Mouse (Mus musculus) kidney, adult 11 months (tissue): ENCODE data around the gene Zswim3.
A peak's percentile ranks its signal among the peaks of the same experiment; 100 is the strongest.
"Not testable (repeated sequence)": the region's sequence is repeated elsewhere in the genome, so short reads cannot be mapped to it uniquely, and the experiment has no call there.

Source experiments
- DNase-seq: peaks from one replicate; pipeline ENCODE4 v3.0.0; 2022

Gene Zswim3

GRCm38 (mm10) chr2:164815348-164815747, 10.4 kb downstream of the Zswim3 start:
- DNase-seq, result no peak

DNA sequence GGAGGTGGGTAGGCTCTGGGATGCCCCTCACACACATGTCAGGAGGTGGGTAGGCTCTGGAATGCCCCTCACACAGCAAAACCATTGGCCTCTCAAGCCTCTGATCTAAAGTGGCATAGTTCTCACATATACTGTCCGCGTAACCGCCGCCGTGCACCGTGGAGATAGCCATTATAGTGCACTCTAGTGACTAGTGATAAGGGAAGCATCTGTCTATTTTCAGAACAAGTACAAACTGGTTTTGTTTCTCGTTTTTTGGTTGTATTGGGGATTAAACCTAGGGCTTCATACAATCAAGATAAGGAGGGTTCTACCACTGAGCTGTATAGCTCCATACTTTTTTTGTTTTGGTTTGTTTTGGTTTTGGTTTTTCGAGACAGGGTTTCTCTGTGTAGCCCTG, 10.9 kb downstream of the Zswim3 start:
- DNase-seq, result no peak

DNA sequence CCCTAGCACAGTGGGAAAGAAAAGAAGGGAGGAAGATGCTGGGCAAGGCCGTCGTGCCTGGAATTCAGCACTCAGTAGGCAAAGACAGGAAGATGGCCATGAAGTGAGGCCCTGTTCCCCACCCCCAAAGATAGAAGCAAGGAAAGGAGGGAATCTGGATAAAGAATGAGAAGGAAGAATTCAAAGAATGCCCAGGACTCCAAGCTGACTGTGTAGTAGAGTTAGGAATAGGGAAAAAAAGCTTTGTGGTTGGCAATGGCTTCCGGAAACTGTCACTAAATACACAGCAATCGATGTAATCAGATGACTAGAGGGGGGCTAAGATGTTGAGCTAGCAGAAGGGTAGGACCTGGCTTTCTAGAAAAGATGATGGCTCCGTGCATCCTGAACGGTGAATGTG, 12.3 kb downstream of the Zswim3 start:
- no peak for DNase-seq

- no peak for DNase-seq
Measured at GRCm38 (mm10) chr2:164817703-164818102, 12.8 kb downstream of the Zswim3 start.

DNA sequence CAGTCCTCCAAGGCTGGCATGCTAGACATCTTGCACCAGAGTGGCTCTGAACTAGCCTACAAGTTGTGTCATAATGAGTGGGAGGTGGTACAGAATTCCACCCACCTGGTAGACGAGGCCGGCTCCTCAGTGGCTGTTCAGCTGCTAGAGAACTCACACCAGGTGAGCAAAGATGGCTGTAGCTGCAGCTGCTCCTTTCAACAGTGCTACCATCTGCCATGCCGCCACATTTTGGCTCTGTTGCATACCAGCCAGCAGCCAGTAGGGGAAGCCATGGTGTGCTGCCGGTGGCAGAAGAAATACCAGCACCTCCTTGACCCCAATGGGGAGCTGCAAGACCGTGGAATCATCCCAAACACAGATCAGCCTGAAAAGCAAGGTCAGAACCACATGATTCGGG, 16.2 kb downstream of the Zswim3 start:
- DNase-seq, result no peak

- DNase-seq, result peak; percentile 99
Measured at GRCm38 (mm10) chr2:164822636-164823165, 17.8 kb downstream of the Zswim3 start, which contains the start of gene Zswim1. TSS of gene Zswim1 (plus strand) at chr2:164822686.

DNA sequence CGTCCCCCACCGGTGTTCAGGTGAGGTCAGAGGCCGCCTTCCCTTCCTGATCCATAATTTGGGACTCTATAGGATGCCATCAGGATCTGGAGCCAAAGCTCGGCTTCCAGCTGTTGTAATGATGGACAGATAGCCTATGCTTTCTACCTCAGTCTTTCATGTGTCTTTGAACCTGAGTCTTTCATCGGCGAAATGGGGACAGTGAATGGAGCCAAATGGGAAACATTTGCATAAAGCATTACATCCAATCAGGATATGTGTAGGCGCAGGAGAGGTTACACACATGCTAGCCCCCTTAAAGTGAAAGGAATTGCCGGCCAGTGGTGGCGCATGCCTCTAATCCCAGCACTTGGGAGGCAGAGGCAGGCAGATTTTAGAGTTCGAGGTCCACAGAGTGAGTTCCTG, 18.3 kb downstream of the Zswim3 start:
- DNase-seq, result no peak

- DNase-seq, result no peak
Measured at GRCm38 (mm10) chr2:164823969-164824368, 19.1 kb downstream of the Zswim3 start.

GRCm38 (mm10) chr2:164825521-164825920, 20.6 kb downstream of the Zswim3 start:
- DNase-seq, result no peak

DNA sequence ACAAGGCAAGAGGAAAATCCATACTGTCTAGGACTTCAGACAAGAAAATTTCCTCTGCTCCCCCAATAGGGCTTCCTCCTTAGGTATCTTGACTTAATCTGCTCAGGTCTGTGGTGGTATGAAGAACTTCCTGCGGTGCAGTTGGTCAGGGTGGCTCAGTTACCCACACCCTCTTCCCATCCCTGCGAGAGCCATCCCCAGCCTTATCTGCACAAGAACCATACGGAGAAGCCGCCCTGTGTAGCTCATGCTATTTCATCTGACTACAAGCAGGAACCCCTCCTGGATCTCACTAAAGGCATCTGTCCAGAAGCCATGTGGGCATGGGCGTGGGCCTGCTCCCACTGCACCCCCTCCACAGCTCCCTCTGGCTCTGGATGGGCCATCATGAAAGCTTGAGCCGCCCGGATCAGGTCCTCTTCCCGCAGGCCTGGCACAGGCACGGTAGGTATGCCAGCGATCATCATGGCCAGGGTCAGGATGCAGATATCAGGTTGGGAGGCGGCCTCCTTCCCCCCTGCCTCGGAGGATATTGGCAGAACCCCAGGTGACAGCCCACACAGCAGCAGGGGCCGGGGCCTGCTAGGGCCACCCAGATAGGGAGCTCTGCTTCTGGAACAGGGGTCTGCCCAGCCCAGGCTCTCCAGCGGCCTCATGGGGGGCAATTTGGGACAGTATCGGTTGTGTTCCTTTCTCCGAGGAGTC, 22.4 kb downstream of the Zswim3 start:
- DNase-seq, result no peak

- DNase-seq, result no peak
Measured at GRCm38 (mm10) chr2:164828437-164828836, 23.5 kb downstream of the Zswim3 start, which contains the start of gene Spata25. TSS of gene Spata25 (minus strand) at chr2:164828537.

- no peak for DNase-seq
Measured at GRCm38 (mm10) chr2:164829090-164829489, 24.2 kb downstream of the Zswim3 start.

- peak; percentile 33 for DNase-seq
Measured at GRCm38 (mm10) chr2:164831029-164831428, 26.1 kb downstream of the Zswim3 start.

DNA sequence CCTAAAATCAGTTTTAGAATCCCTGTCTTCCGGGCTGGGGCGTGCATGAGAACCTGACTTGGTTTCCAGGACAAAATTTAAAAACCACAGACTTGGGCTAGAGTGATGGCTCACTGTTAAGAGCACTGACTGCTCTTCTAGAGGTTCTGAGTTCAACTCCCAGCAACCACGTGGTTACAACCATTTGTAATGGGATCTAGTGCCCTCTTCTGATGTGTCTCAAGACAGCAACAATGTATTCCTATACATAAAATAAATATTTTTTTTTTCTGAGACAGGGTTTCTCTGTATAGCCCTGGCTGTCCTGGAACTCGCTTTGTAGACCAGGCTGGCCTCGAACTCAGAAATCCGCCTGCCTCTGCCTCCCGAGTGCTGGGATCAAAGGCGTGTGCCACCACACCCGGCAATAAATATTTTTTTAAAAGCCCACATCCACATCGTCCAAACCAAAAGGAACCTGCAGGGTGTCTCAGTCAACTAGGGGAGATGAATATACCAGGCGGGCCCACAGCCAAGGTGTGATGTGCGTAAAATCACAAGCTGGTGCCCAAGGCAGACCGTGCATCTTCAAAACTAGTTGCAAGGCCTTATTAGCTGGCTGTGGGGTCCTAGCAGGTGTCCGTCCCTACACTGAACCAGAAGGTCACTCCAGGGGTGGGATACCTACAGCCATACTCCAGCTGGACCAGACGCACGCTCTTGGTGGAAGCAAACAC, 27.3 kb downstream of the Zswim3 start:
- no peak for DNase-seq

GRCm38 (mm10) chr2:164832748-164833301, 27.9 kb downstream of the Zswim3 start, which contains the start of gene Ctsa:
TSS of gene Ctsa (plus strand) at chr2:164832873.
- peak; percentile 69 for DNase-seq

DNA sequence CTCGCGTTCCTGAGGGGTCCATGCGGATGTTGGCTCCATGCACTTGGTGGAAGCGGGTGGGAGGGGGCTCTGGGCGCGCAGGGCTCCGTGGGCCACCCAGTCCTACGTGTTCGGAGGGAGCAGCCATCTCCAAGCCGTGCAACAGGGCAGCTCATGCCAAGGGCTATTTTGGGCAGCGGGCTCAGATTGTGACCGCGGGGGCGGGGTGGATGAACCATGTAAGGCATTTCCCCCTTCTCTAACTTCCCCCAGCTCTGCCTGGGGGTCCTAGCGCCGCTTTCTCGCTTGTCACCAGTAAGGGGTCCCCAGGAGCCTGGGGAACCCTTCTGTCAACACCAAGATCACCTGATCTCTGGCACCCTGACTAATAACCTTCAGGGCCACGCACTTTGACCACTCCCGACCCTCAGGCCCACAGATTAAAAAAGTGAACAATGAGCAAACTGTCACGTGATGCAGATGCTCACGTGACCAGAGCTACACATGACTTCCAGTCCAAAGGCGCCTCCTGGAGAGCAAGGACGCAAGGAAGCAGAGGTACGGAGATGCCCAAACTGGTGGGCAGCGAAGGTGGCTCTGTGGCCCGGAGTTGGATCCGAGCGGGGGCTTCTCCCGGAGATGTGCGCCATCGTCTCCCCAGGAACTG, 28.5 kb downstream of the Zswim3 start, which contains the start of gene Neurl2:
Gene Neurl2 (minus strand): TSS at position 143 of the 646 bp plus-strand sequence.
- DNase-seq, result peak; percentile 94

GRCm38 (mm10) chr2:164834531-164834930, 29.6 kb downstream of the Zswim3 start:
- DNase-seq, result no peak

DNA sequence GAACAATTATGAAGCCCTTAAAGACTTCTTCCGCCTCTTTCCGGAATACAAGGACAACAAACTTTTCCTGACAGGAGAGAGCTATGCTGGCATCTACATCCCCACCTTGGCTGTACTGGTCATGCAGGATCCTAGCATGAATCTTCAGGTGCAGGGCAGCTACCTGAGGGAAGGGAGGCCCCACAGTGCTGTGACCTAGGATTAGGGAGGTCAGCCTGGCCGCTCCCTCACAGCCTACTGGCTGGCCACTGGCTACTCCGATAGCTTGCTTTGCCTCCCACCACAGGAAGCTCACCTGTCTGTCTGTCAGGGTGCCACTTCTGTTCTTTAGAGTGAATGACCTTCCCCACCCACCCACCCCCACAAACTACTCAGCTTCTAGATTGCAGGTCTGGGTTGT, 30.3 kb downstream of the Zswim3 start:
- no peak for DNase-seq

GRCm38 (mm10) chr2:164845782-164846181, 40.9 kb downstream of the Zswim3 start:
- DNase-seq, result no peak

- no peak for DNase-seq
Measured at GRCm38 (mm10) chr2:164850061-164850460, 45.2 kb downstream of the Zswim3 start.

DNA sequence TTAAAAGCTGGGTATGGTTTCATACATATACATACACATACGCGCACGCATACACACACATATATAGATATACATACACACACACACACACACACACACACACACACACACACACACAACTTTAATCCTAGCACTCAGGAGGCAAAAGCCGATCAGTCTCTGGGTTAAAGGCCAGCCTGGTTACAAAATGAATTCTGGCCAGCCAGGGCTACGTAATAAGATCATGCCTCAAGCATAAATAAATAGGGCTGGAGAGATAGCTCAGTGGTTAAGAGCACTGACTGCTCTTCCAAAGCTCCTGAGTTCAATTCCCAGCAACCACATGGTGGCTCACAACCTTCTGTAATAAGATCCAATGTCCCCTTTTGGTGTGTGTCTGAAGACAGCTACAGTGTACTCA, 50.7 kb downstream of the Zswim3 start:
- not testable (repeated sequence) for DNase-seq

GRCm38 (mm10) chr2:164856309-164857100, 51.6 kb downstream of the Zswim3 start:
- DNase-seq, result no peak
